Mouse (Mus musculus): ENCODE measurements around the gene Gbp7.
"Not testable (repeated sequence)": the region's sequence is repeated elsewhere in the genome, so short reads cannot be mapped to it uniquely, and the experiment has no call there.

Gbp7 gene

GRCm38 (mm10) chr3:142561045-142561646, 31.0 kb downstream of the Gbp7 start:
- no peak for DNase-seq (ENCODE audit: low read depth, low spot score)

DNA sequence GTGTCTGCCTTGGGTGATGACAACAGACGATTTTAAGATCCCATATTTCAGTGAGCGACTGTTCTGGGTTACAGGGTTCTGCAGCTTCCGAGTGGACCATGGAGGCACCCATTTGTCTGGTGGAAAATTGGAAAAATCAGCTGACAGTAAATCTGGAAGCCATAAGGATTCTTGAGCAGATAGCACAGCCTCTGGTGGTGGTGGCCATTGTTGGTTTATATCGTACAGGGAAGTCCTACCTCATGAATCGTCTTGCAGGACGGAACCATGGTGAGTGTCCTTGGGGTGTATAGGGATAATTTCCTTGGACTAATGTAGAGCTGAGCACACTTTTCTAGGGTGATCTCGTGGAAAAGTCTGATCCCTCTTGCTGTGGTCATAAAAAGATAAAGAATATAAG, 31.5 kb downstream of the Gbp7 start:
- DNase-seq (ENCODE audit: low read depth, low spot score), result no peak

GRCm38 (mm10) chr3:142567490-142567889, 37.3 kb downstream of the Gbp7 start:
- DNase-seq (ENCODE audit: low read depth, low spot score), result not testable (repeated sequence)

- DNase-seq (ENCODE audit: low read depth, low spot score), result no peak
These were observed 40.6 kb downstream of the Gbp7 start for GRCm38 (mm10) chr3:142570738-142571137.

DNA sequence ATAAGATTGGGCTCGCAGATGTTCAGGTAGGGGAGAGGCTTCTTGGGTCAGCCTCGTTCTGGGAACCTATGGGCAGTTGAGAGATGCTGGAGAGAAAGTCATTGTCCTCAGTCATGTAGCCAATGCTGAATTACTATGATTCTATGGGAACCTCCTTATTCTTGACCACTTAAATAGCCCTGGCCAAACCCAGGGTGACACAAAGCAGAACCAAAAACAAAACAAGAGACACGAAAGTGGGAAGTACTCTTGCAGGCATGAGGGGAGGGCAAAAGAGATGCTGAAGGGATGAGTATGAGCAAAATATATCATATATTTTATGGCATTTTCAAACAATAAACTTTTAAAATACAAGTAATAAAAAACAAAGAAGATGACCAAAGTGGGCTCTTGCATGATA, 47.0 kb downstream of the Gbp7 start:
- DNase-seq (ENCODE audit: low read depth, low spot score), result no peak

DNA sequence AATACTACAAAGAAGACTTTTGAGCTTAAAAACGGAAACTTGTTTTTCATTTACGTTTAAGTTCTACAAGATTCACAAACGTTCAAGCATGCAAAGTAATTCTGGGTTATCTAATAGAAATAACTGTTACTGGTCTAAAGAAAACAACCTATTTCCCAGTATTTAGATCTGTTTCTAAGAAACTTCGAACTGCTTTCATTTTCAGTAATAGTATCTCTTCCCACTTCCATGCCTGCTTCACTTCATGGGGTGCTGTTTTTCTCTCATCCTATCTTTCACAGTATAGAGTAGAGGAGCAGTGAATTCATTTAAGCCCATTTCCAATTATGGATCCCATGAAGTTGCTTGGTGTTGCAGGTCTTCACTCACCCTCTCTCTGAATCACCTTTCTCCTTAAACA, 48.2 kb downstream of the Gbp7 start:
- DNase-seq (ENCODE audit: low read depth, low spot score), result no peak

- no peak for DNase-seq (ENCODE audit: low read depth, low spot score)
These were observed 52.9 kb downstream of the Gbp7 start for GRCm38 (mm10) chr3:142583067-142583466.

DNA sequence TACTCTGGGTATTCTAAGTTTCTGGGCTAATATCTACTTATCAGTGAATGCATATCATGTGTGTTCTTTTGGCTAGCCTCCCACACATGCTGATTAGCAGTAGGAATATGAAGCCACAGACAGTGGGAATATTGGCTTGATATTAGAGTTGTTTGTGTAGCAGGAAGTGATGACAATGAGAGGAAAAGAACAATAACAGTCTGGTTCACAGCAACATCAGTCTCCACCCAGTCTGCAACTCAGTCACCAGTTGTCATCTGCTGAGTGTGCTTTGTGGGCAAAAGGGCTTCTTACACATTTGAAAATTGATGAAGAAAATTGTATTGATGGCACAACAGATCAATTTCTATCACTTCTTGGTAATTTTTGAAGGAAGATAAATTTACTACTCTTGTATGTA, 57.2 kb downstream of the Gbp7 start:
- DNase-seq (ENCODE audit: low read depth, low spot score), result no peak

- no peak for DNase-seq (ENCODE audit: low read depth, low spot score)
These were observed 58.7 kb downstream of the Gbp7 start for GRCm38 (mm10) chr3:142588888-142589287.

- DNase-seq (ENCODE audit: low read depth, low spot score), result no peak
These were observed 60.4 kb downstream of the Gbp7 start for GRCm38 (mm10) chr3:142590431-142591067.

DNA sequence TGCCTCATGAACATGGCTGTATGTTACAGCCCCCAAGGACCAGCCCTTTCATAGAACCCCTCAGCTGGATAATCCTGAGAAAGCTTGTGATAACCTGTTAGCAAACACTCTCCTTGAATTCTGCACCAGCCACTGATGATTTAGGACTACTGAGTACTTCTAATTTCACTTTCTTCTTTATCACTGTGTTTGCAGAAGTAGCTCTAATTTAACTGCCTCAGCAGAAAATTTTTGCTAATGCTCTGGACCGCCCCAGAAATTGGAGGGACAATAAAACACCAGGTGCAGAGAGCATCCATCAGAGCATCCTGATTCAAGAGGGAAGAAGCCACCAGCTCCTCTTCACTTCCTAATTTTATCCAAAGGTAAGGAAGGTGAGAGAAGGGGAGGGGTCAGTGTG, 64.4 kb downstream of the Gbp7 start, which contains the start of gene Gbp2b:
Gene Gbp2b, plus strand, starts transcription at position 301 of the 400 bp plus-strand sequence.
- DNase-seq (ENCODE audit: low read depth, low spot score), result no peak

DNA sequence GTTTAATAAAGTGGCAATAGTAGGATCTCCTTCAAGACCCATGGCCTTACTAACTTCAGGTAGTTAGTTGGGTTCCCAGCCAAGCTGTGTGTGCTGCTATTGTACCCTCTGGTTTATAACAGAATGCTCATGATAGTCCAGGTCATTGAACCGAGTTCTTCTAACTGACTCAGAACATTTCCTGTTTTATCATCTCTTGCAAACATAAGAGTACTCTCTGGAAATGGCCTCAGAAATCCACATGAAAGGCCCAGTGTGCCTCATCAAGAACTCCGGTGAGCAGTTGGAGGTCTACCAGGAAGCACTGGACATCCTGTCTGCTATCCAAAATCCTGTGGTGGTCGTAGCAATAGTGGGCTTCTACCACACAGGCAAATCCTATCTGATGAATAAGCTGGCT, 67.8 kb downstream of the Gbp7 start:
- DNase-seq (ENCODE audit: low read depth, low spot score), result no peak
